Mouse (Mus musculus) CH12.LX (cell line): ENCODE measurements around the gene Rbm19. TPM values are rescaled to one million over a fixed set of nuclear protein-coding genes. Genes with fewer than 3 reads are reported as not detected.

Experiments
- DNase-seq: peaks from one replicate; pipeline ENCODE4 v3.0.0-alpha.2; 2013; ENCODE audit errors: extremely low read depth
- H3K27ac ChIP-seq: 2 replicates; pipeline ENCODE4 v1.5.1; 2012; ENCODE audit warnings: low read depth, mild to moderate bottlenecking, control low read depth, moderate library complexity; ENCODE audit not compliant: insufficient read depth
- H3K27me3 ChIP-seq: replicated peaks from 2 replicates; pipeline ENCODE3; 2012; ENCODE audit warnings: inconsistent platforms
- H3K36me3 ChIP-seq, 2 experiments: replicated peaks in 1 of 2; 2 replicates each; pipeline versions ENCODE3 to v1.6.1; 2012; ENCODE audit warnings: inconsistent platforms in 1 of 2, low read length in 1 of 2, mild to moderate bottlenecking in 1 of 2, mixed read lengths in 1 of 2, moderate library complexity in 1 of 2; ENCODE audit not compliant: control insufficient read depth in 1 of 2, insufficient read depth in 1 of 2
- H3K4me1 ChIP-seq, 2 experiments: 2 replicates each; pipeline ENCODE4 v1.6.1; 2012; ENCODE audit warnings: inconsistent platforms in 1 of 2, moderate library complexity in 1 of 2; ENCODE audit not compliant: insufficient read depth in 2 of 2, control insufficient read depth in 1 of 2
- H3K4me2 ChIP-seq: 2 replicates; pipeline ENCODE4 v1.6.1; 2012; ENCODE audit warnings: low read depth, mild to moderate bottlenecking, control low read depth; ENCODE audit not compliant: poor library complexity, insufficient read depth, severe bottlenecking
- H3K4me3 ChIP-seq, 3 experiments: fragments of 150-350 bp in 1 of 3; sonication (generic) in 1 of 3; replicated peaks in 1 of 3; 2 replicates each; pipeline versions ENCODE3 to v1.5.1; 2011 to 2012; ENCODE audit warnings: low read depth in 2 of 3, low read length in 2 of 3, mild to moderate bottlenecking in 2 of 3, moderate library complexity in 2 of 3, control low read depth in 1 of 3, improper control_type of control experiment in 1 of 3, inconsistent platforms in 1 of 3, mixed read lengths in 1 of 3; ENCODE audit not compliant: poor library complexity in 1 of 3
- H3K79me2 ChIP-seq: replicated peaks from 2 replicates; pipeline ENCODE4 v1.6.1; 2012; ENCODE audit warnings: mild to moderate bottlenecking, moderate library complexity; ENCODE audit not compliant: control insufficient read depth, poor library complexity, insufficient read depth, severe bottlenecking; ENCODE audit errors: extremely low read depth
- H3K9ac ChIP-seq: 2 replicates; pipeline ENCODE4 v1.6.1; 2012; ENCODE audit warnings: low read depth, mild to moderate bottlenecking, control low read depth, moderate library complexity; ENCODE audit not compliant: insufficient read depth
- H3K9me3 ChIP-seq: replicated peaks from 2 replicates; pipeline ENCODE3; 2012; ENCODE audit warnings: low read length, inconsistent platforms, mixed read lengths
- CTCF ChIP-seq, 2 experiments: IDR thresholded peaks in 1 of 2; conservative IDR thresholded peaks in 1 of 2; 2 replicates each; pipeline ENCODE4 v1.5.1; 2011 to 2012; ENCODE audit warnings: low read depth in 2 of 2, low read length in 2 of 2, improper control_type of control experiment in 1 of 2, inconsistent platforms in 1 of 2, mild to moderate bottlenecking in 1 of 2, moderate library complexity in 1 of 2
- E2F4 ChIP-seq: IDR thresholded peaks from 2 replicates; pipeline ENCODE4 v1.6.1; 2011; ENCODE audit warnings: low read depth, low read length, improper control_type of control experiment; ENCODE audit not compliant: insufficient replicate concordance
- ELF1 ChIP-seq: IDR thresholded peaks from 2 replicates; pipeline ENCODE4 v1.6.1; 2014; ENCODE audit warnings: low read depth, mild to moderate bottlenecking, inconsistent platforms, low read length, improper control_type of control experiment
- EP300 ChIP-seq: IDR thresholded peaks from 2 replicates; pipeline ENCODE4 v1.6.1; 2011; ENCODE audit warnings: low read length, improper control_type of control experiment
- KAT2A ChIP-seq: IDR thresholded peaks from 2 replicates; pipeline ENCODE4 v1.6.1; 2012; ENCODE audit warnings: low read length, improper control_type of control experiment, inconsistent platforms; ENCODE audit not compliant: insufficient replicate concordance
- MAX ChIP-seq: IDR thresholded peaks from 2 replicates; pipeline ENCODE4 v1.6.1; 2011; ENCODE audit warnings: low read length, improper control_type of control experiment
- MXI1 ChIP-seq: IDR thresholded peaks from 2 replicates; pipeline ENCODE4 v1.6.1; 2011; ENCODE audit warnings: mild to moderate bottlenecking, low read depth, low read length, improper control_type of control experiment
- NRF1 ChIP-seq: IDR thresholded peaks from 2 replicates; pipeline ENCODE4 v1.6.1; 2014; ENCODE audit warnings: low read depth, mild to moderate bottlenecking, inconsistent platforms, low read length, improper control_type of control experiment, moderate library complexity
- SIN3A ChIP-seq: IDR thresholded peaks from 2 replicates; pipeline ENCODE4 v1.6.1; 2012; ENCODE audit warnings: low read length, improper control_type of control experiment, inconsistent platforms
- ZKSCAN1 ChIP-seq: IDR thresholded peaks from 2 replicates; pipeline ENCODE4 v1.6.1; 2012; ENCODE audit warnings: low read depth, inconsistent platforms, low read length, improper control_type of control experiment, borderline replicate concordance
- ZNF384 ChIP-seq: IDR thresholded peaks from 2 replicates; pipeline ENCODE4 v1.6.1; 2012; ENCODE audit warnings: low read depth, low read length, improper control_type of control experiment, inconsistent platforms
- dilution Hi-C: fragments of 300-500 bp; cut with MboI; formaldehyde crosslinking; loops from 2 replicates; pipeline ENCODE4 v1.14.3; 2020; ENCODE audit warnings: low sequenced_read_pairs; ENCODE audit not compliant: extremely low pct_unique_long_range_greater_than_20kb, extremely low pct_ligation_motif_present
- in situ Hi-C: fragments of 300-500 bp; cut with MboI; formaldehyde crosslinking; loops from 3 replicates; pipeline ENCODE4 v1.14.3; 2019; ENCODE audit warnings: low sequenced_read_pairs, low pct_ligation_motif_present, low pct_unique_long_range_greater_than_20kb, mixed read lengths
- polyA plus RNA-seq: library from polyadenylated mRNA; unstranded; fragments of >175 nt; gene quantifications from 2 replicates; pipeline ENCODE4 v1.2.1, GENCODE M21; 2012; ENCODE audit warnings: low read depth; ENCODE audit not compliant: insufficient read length
- total RNA-seq, 2 experiments: library from RNA; depleted of rRNA; stranded (reverse); fragments of 300-350 nt in 1 of 2; fragments of >200 nt in 1 of 2; gene quantifications; 2 replicates each; pipeline ENCODE4 v1.2.3; 2012 to 2014

The Rbm19 gene
- total and polyA plus RNA-seq, 3 experiments = 36.2 to 81.4 (median 56.5) TPM

GRCm38 (mm10) chr5:120181384-120181783 is 65.1 kb downstream of the Rbm19 start:
- H3K27ac ChIP-seq = no peak overlapping the region
- H3K4me2 ChIP-seq = no peak overlapping the region
- peaks cover 3% of the 10 kb centered on the region for H3K9me3 ChIP-seq
- in situ Hi-C loops = no loop called here
- peaks cover 56 to 97% of the 10 kb centered on the region in 2 experiments for H3K36me3 ChIP-seq
- DNase-seq = no peak
- no peak overlapping the region for H3K4me3 ChIP-seq
- H3K79me2 ChIP-seq = no peaks in the 10 kb centered on the region
- H3K4me1 ChIP-seq = peaks cover 0 to 5% of the 10 kb centered on the region in 2 experiments; a peak in 2 of 4 replicates
- no peaks in the 10 kb centered on the region for H3K27me3 ChIP-seq
- dilution Hi-C loops = no loop called here
- TF ChIP-seq CTCF (conservative IDR thresholded peaks at IDR 0.05 in 1 of 2, IDR thresholded peaks at IDR 0.05 in 1 of 2; ENCODE audit: low read depth in 2 of 2, low read length in 2 of 2) (no peak), KAT2A (no peak), MXI1 (no peak)
- no peak overlapping the region for H3K9ac ChIP-seq

GRCm38 (mm10) chr5:120183321-120183720 is 67.1 kb downstream of the Rbm19 start:
- no peaks in the 10 kb centered on the region for H3K79me2 ChIP-seq
- no peak overlapping the region for H3K27ac ChIP-seq
- TF ChIP-seq E2F4 = no peak
- no peak for TF ChIP-seq EP300
- H3K9me3 ChIP-seq = peaks cover 3% of the 10 kb centered on the region
- in situ Hi-C loops = no loop called here
- H3K9ac ChIP-seq = no peak overlapping the region
- H3K4me2 ChIP-seq = no peak overlapping the region
- H3K36me3 ChIP-seq = peaks cover 52 to 97% of the 10 kb centered on the region in 2 experiments
- H3K4me1 ChIP-seq = peaks cover 0 to 5% of the 10 kb centered on the region in 2 experiments; a peak in 2 of 4 replicates
- no peak for DNase-seq
- dilution Hi-C loops = no loop called here
- H3K4me3 ChIP-seq = no peak overlapping the region
- no peaks in the 10 kb centered on the region for H3K27me3 ChIP-seq

- Histone ChIP-seq H3K27me3 (no peaks in the 10 kb centered on the region), H3K9ac (no peak overlapping the region), H3K9me3 (peaks cover 3% of the 10 kb centered on the region), H3K4me3 (no peak overlapping the region), H3K4me2 (no peak overlapping the region), H3K27ac (no peak overlapping the region), H3K36me3 (peaks cover 53 to 97% of the 10 kb centered on the region in 2 experiments), H3K4me1 (peaks cover 0 to 5% of the 10 kb centered on the region in 2 experiments; a peak in 2 of 4 replicates)
- DNase-seq = no peak
- in situ Hi-C loops = no loop called here
- TF ChIP-seq ELF1 (no peak), ZNF384 (no peak), NRF1 (no peak), MXI1 (no peak), CTCF (conservative IDR thresholded peaks at IDR 0.05 in 1 of 2, IDR thresholded peaks at IDR 0.05 in 1 of 2; ENCODE audit: low read depth in 2 of 2, low read length in 2 of 2) (no peak), MAX (no peak), ZKSCAN1 (no peak), SIN3A (no peak)
- TF ChIP-seq, all 38 proteins: peak for 0
- dilution Hi-C loops = no loop called here
- H3K79me2 ChIP-seq = no peaks in the 10 kb centered on the region
Measured at GRCm38 (mm10) chr5:120183790-120184189, 67.5 kb downstream of the Rbm19 start.
